ENCODE assay signal across 19 mouse cellular contexts in genomic region chr16:87758016-87758415, GRCm38 (mm10). TPM values are rescaled to one million over a fixed set of nuclear protein-coding genes. Genes with fewer than 3 reads are reported as not detected.
DNase-seq lines count a peak whose midpoint lies in the region; ATAC-seq and TF ChIP-seq lines count a peak whose summit lies in the region.
"Had no signal": no experiment of that assay in that cellular context is flagged by ENCODE, and none has a peak within 500 bp of the region (broad histone marks: within the 10 kb centered on the region; RNA-seq: fewer than 3 reads in every experiment).

No protein-coding gene starts in this region.

- no peaks in the 10 kb centered on the region for H3K79me2 ChIP-seq in liver, adult 2 months (ENCODE audit: control insufficient read depth, insufficient read depth, low read length)

- no peak overlapping the region for H3K4me3 ChIP-seq in liver, adult 2 months (ENCODE audit: insufficient read depth, low read depth, low read length)
- no peak overlapping the region for H3K4me3 ChIP-seq in intestine, embryonic 14.5 days (ENCODE audit: low read depth, low read length)
- H3K4me3 ChIP-seq in intestine, postnatal 0 days (ENCODE audit: low read depth, low read length), result no peak overlapping the region
- no peak overlapping the region for H3K4me3 ChIP-seq in layer of hippocampus, adult 2 months
- H3K4me3 ChIP-seq in forebrain, embryonic 14.5 days (ENCODE audit: low read depth, low read length), result no peak overlapping the region
- H3K4me3 ChIP-seq: embryonic facial prominence, embryonic 10.5 days; forebrain, embryonic 13.5 days; heart, adult 2 months; heart, embryonic 15.5 days; hindbrain, embryonic 13.5 days had no signal

- no peak for TF ChIP-seq CTCF in liver, adult 2 months (IDR thresholded peaks at IDR 0.05; ENCODE audit: low read depth, low read length)
- TF ChIP-seq CTCF in intestine, postnatal 0 days (IDR thresholded peaks at IDR 0.05; ENCODE audit: low read depth), result no peak
- no peak for TF ChIP-seq CTCF in layer of hippocampus, adult 2 months (conservative IDR thresholded peaks at IDR 0.05)

- H3K4me2 ChIP-seq in intestine, embryonic 14.5 days (ENCODE audit: low read length), result no peak overlapping the region
- H3K4me2 ChIP-seq in intestine, postnatal 0 days (replicated peaks; ENCODE audit: low read depth), result no peak overlapping the region
- H3K4me2 ChIP-seq in forebrain, embryonic 14.5 days (ENCODE audit: low read length), result no peak overlapping the region
- H3K4me2 ChIP-seq: forebrain, embryonic 13.5 days; heart, embryonic 11.5 days; heart, embryonic 15.5 days; hindbrain, embryonic 13.5 days had no signal

- H3K27me3 ChIP-seq in liver, adult 2 months (ENCODE audit: control insufficient read depth, insufficient read depth, low read length), result peaks cover 18% of the 10 kb centered on the region; the same call in 1 of the 2 replicates
- H3K27me3 ChIP-seq in intestine, embryonic 14.5 days (replicated peaks; ENCODE audit: control insufficient read depth, insufficient read depth, low read length), result no peaks in the 10 kb centered on the region
- no peaks in the 10 kb centered on the region for H3K27me3 ChIP-seq in intestine, postnatal 0 days (replicated peaks; ENCODE audit: control insufficient read depth, insufficient read depth, low read length)
- H3K27me3 ChIP-seq in forebrain, embryonic 14.5 days (replicated peaks; ENCODE audit: control insufficient read depth, insufficient read depth, low read length), result no peaks in the 10 kb centered on the region
- H3K27me3 ChIP-seq: CH12.LX; forebrain, embryonic 13.5 days; heart, embryonic 15.5 days; hindbrain, embryonic 13.5 days had no signal

- no peaks in the 10 kb centered on the region for H3K36me3 ChIP-seq in liver, adult 2 months (ENCODE audit: control insufficient read depth, insufficient read depth, low read length)
- H3K36me3 ChIP-seq in intestine, embryonic 14.5 days (ENCODE audit: control insufficient read depth, insufficient read depth, low read length), result no peaks in the 10 kb centered on the region
- H3K36me3 ChIP-seq in intestine, postnatal 0 days (ENCODE audit: control insufficient read depth, insufficient read depth), result no peaks in the 10 kb centered on the region
- no peaks in the 10 kb centered on the region for H3K36me3 ChIP-seq in forebrain, embryonic 14.5 days (ENCODE audit: control insufficient read depth, insufficient read depth, low read length)
- H3K36me3 ChIP-seq: embryonic facial prominence, embryonic 10.5 days; heart, embryonic 15.5 days; hindbrain, embryonic 13.5 days had no signal

- no peak for TF ChIP-seq POLR2A in liver, adult 2 months (IDR thresholded peaks at IDR 0.05; ENCODE audit: extremely low read depth, insufficient read depth, low read length)

- 65% methylated on average over 11 of the region's 11 CpGs for WGBS in liver, adult 2 months
- 90% methylated on average over 11 of the region's 11 CpGs for WGBS in intestine, embryonic 14.5 days
- WGBS in intestine, postnatal 0 days, result 65% methylated on average over 11 of the region's 11 CpGs
- WGBS in forebrain, embryonic 14.5 days, result 94% methylated on average over 11 of the region's 11 CpGs

- ATAC-seq in intestine, embryonic 14.5 days (replicated peaks; ENCODE audit: low FRiP score, low TSS enrichment, low read depth), result 0 out of 2 replicates have a peak, but pooled peaks have one; percentile 15
- peak; percentile 85 for ATAC-seq in intestine, postnatal 0 days
- ATAC-seq in forebrain, embryonic 14.5 days, result no peak
- ATAC-seq: forebrain, embryonic 13.5 days had no signal

- H3K27ac ChIP-seq in liver, adult 2 months (replicated peaks; ENCODE audit: insufficient read depth, low read depth, low read length), result no peak overlapping the region
- H3K27ac ChIP-seq in intestine, embryonic 14.5 days (ENCODE audit: low read depth), result no peak overlapping the region
- no peak overlapping the region for H3K27ac ChIP-seq in intestine, postnatal 0 days (ENCODE audit: low read depth, low read length)
- no peak overlapping the region for H3K27ac ChIP-seq in layer of hippocampus, adult 2 months
- H3K27ac ChIP-seq in forebrain, embryonic 14.5 days (ENCODE audit: low read depth, low read length), result no peak overlapping the region
- H3K27ac ChIP-seq: embryonic facial prominence, embryonic 10.5 days; forebrain, embryonic 13.5 days; heart, adult 2 months; heart, embryonic 15.5 days; hindbrain, embryonic 13.5 days had no signal

- peaks cover 4% of the 10 kb centered on the region; the same call in 1 of the 2 replicates for H3K4me1 ChIP-seq in liver, adult 2 months (ENCODE audit: control insufficient read depth, insufficient read depth, low read length)
- no peaks in the 10 kb centered on the region for H3K4me1 ChIP-seq in intestine, embryonic 14.5 days (replicated peaks; ENCODE audit: control insufficient read depth, insufficient read depth, low read length)
- H3K4me1 ChIP-seq in intestine, postnatal 0 days (replicated peaks; ENCODE audit: control insufficient read depth, insufficient read depth, low read length), result no peaks in the 10 kb centered on the region
- no peaks in the 10 kb centered on the region for H3K4me1 ChIP-seq in forebrain, embryonic 14.5 days (ENCODE audit: control insufficient read depth, insufficient read depth, low read length)
- H3K4me1 ChIP-seq: embryonic facial prominence, embryonic 10.5 days; forebrain, embryonic 13.5 days; heart, embryonic 15.5 days; hindbrain, embryonic 13.5 days had no signal

- peak; percentile 31 for DNase-seq in liver, adult 2 months (ENCODE audit: extremely low read depth, low read depth, low spot score)
- DNase-seq in liver, result no peak
- no peak for DNase-seq in intestine, embryonic 14.5 days (ENCODE audit: low spot score)
- no peak for DNase-seq in layer of hippocampus, adult 2 months (ENCODE audit: low spot score in 2 of 2)
- DNase-seq in forebrain, embryonic 14.5 days (ENCODE audit: low spot score), result no peak
- DNase-seq: adrenal gland, adult 2 months; adrenal gland, postnatal 36 days; cerebellum, adult 2 months; cerebellum, postnatal 10 days; gastrocnemius, postnatal 36 days; heart, adult 2 months; heart, postnatal 14 days had no signal

- H3K9me3 ChIP-seq in intestine, embryonic 14.5 days (ENCODE audit: control insufficient read depth, low read length), result no peaks in the 10 kb centered on the region
- H3K9me3 ChIP-seq in intestine, postnatal 0 days (ENCODE audit: control insufficient read depth), result no peaks in the 10 kb centered on the region
- no peaks in the 10 kb centered on the region for H3K9me3 ChIP-seq in forebrain, embryonic 14.5 days (replicated peaks; ENCODE audit: control insufficient read depth, low read length)
- H3K9me3 ChIP-seq: embryonic facial prominence, embryonic 10.5 days; heart, embryonic 15.5 days; hindbrain, embryonic 13.5 days had no signal

- no peak overlapping the region for H3K9ac ChIP-seq in liver, adult 2 months (ENCODE audit: low read depth, low read length)
- H3K9ac ChIP-seq in intestine, embryonic 14.5 days (ENCODE audit: low read length), result no peak overlapping the region
- H3K9ac ChIP-seq in intestine, postnatal 0 days (ENCODE audit: low read depth, low read length), result no peak overlapping the region
- H3K9ac ChIP-seq in forebrain, embryonic 14.5 days (ENCODE audit: low read length), result no peak overlapping the region
- H3K9ac ChIP-seq: forebrain, embryonic 13.5 days; heart, embryonic 15.5 days; hindbrain, embryonic 13.5 days had no signal

RNA-seq across cellular contexts. Expression of gene Bach1, which starts 59.3 kb away (rescaled TPM):
- total RNA-seq in liver, adult 2 months (2014; rRNA removed), result 28.9 and 34.8 TPM in 2 replicates
- 6.3 and 8.2 TPM in 2 replicates for polyA plus RNA-seq in liver, adult 2 months (2012; rRNA removed)
- 13.6 and 14.5 TPM in 2 replicates for polyA plus RNA-seq in intestine, embryonic 14.5 days (2014; fragmentation: Nextera tagmentation; extraction: Ambion mirVana)
- polyA plus RNA-seq in intestine, postnatal 0 days (2015; fragmentation: Nextera tagmentation; extraction: Ambion mirVana), result 21.3 and 22.8 TPM in 2 replicates
- 10 to 100 TPM; 11.3 TPM for total RNA-seq in layer of hippocampus, adult 2 months (2021)
- polyA plus RNA-seq in forebrain, embryonic 14.5 days (2014; fragmentation: Nextera tagmentation; extraction: Ambion mirVana), result 17.2 and 25.0 TPM in 2 replicates
